Comparison of ENCODE assay signal across 9 mouse cellular contexts in genomic region chr15:101410775-101411174, GRCm38 (mm10). TPM values are rescaled to one million over a fixed set of nuclear protein-coding genes. Genes with fewer than 3 reads are reported as not detected.
DNase-seq lines count a peak whose midpoint lies in the region; ATAC-seq and TF ChIP-seq lines count a peak whose summit lies in the region.
"Had no signal": no experiment of that assay in that cellular context is flagged by ENCODE, and none has a peak within 500 bp of the region (broad histone marks: within the 10 kb centered on the region; RNA-seq: fewer than 3 reads in every experiment).

Gene Krt7 (plus strand): TSS chr15:101411043.

- TF ChIP-seq CTCF in thymus, adult 2 months (IDR thresholded peaks at IDR 0.05; ENCODE audit: borderline replicate concordance, control insufficient read depth, extremely low read depth, insufficient read depth, low read length, poor library complexity): no peak
- no peak for TF ChIP-seq CTCF in stomach, postnatal 0 days (IDR thresholded peaks at IDR 0.05; ENCODE audit: low read depth)

- no peak for TF ChIP-seq EP300 in stomach, postnatal 0 days (optimal IDR thresholded peaks at IDR 0.05)

- H3K27me3 ChIP-seq in thymus, adult 2 months (ENCODE audit: control insufficient read depth, insufficient read depth, low read length): no peaks in the 10 kb centered on the region
- H3K27me3 ChIP-seq in intestine, embryonic 15.5 days (replicated peaks): no peaks in the 10 kb centered on the region; the same call in 1 of the 2 replicates
- peaks cover 38% of the 10 kb centered on the region for H3K27me3 ChIP-seq in limb, embryonic 13.5 days
- no peaks in the 10 kb centered on the region for H3K27me3 ChIP-seq in stomach, postnatal 0 days (ENCODE audit: control insufficient read depth, insufficient read depth, low read length)

- H3K9ac ChIP-seq in intestine, embryonic 15.5 days: peak within 1 kb of the TSS; percentile 50
- no peak within 1 kb of the TSS for H3K9ac ChIP-seq in limb, embryonic 13.5 days
- peak within 1 kb of the TSS; percentile 61 for H3K9ac ChIP-seq in stomach, postnatal 0 days (ENCODE audit: low read length)

- H3K4me2 ChIP-seq in intestine, embryonic 15.5 days (replicated peaks): peak within 1 kb of the TSS; percentile 61
- peak within 1 kb of the TSS; percentile 47 for H3K4me2 ChIP-seq in limb, embryonic 13.5 days (replicated peaks)
- H3K4me2 ChIP-seq in stomach, postnatal 0 days (replicated peaks; ENCODE audit: low read depth): peak within 1 kb of the TSS; percentile 56

- H3K4me3 ChIP-seq in thymus, adult 2 months (ENCODE audit: control insufficient read depth, insufficient read depth, low read length): no peak within 1 kb of the TSS
- peak within 1 kb of the TSS; percentile 45 for H3K4me3 ChIP-seq in intestine, embryonic 15.5 days (replicated peaks)
- no peak within 1 kb of the TSS for H3K4me3 ChIP-seq in limb, embryonic 13.5 days
- peak within 1 kb of the TSS; percentile 36 for H3K4me3 ChIP-seq in stomach, postnatal 0 days (ENCODE audit: low read depth, low read length)

- H3K4me1 ChIP-seq in thymus, adult 2 months (replicated peaks; ENCODE audit: control insufficient read depth, insufficient read depth, low read length): peaks cover 7% of the 10 kb centered on the region; the same call in 1 of the 2 replicates
- peaks cover 19% of the 10 kb centered on the region for H3K4me1 ChIP-seq in intestine, embryonic 15.5 days (replicated peaks)
- peaks cover 35% of the 10 kb centered on the region for H3K4me1 ChIP-seq in limb, embryonic 13.5 days
- no peaks in the 10 kb centered on the region for H3K4me1 ChIP-seq in stomach, postnatal 0 days (replicated peaks; ENCODE audit: control insufficient read depth, insufficient read depth)

- no peaks in the 10 kb centered on the region for H3K36me3 ChIP-seq in thymus, adult 2 months (ENCODE audit: control insufficient read depth, insufficient read depth, low read length)
- H3K36me3 ChIP-seq in intestine, embryonic 15.5 days: no peaks in the 10 kb centered on the region
- no peaks in the 10 kb centered on the region for H3K36me3 ChIP-seq in limb, embryonic 13.5 days
- no peaks in the 10 kb centered on the region for H3K36me3 ChIP-seq in stomach, postnatal 0 days (ENCODE audit: control insufficient read depth, insufficient read depth, low read length)

- WGBS in thymus, adult 2 months: 12% methylated on average over 2 of the region's 2 CpGs
- WGBS in intestine, embryonic 15.5 days: 20% methylated on average over 2 of the region's 2 CpGs
- 35% methylated on average over 2 of the region's 2 CpGs for WGBS in limb, embryonic 13.5 days
- WGBS in stomach, postnatal 0 days: 32% methylated on average over 2 of the region's 2 CpGs

- TF ChIP-seq POLR2A in thymus, adult 2 months (IDR thresholded peaks at IDR 0.05; ENCODE audit: control insufficient read depth, extremely low read depth, insufficient read depth, low read length, poor library complexity): no peak

- H3K9me3 ChIP-seq in intestine, embryonic 15.5 days: no peaks in the 10 kb centered on the region
- no peaks in the 10 kb centered on the region for H3K9me3 ChIP-seq in limb, embryonic 13.5 days
- no peaks in the 10 kb centered on the region for H3K9me3 ChIP-seq in stomach, postnatal 0 days (ENCODE audit: control insufficient read depth, low read length)

- DNase-seq in thymus, adult 2 months: no peak
- DNase-seq in thymus, postnatal 10 days (ENCODE audit: low spot score in 2 of 2): no peak
- DNase-seq in stomach, postnatal 0 days (ENCODE audit: low spot score): peak; percentile 56
- no peak for DNase-seq in cerebellum, adult 9-10 months
- no peak for DNase-seq in right cerebral cortex, postnatal 4 days
- DNase-seq in left cerebral cortex, adult 11 months (ENCODE audit: low spot score): no peak
- DNase-seq: left cerebral cortex, postnatal 4 days had no signal

- no peak within 1 kb of the TSS for H3K27ac ChIP-seq in thymus, adult 2 months (ENCODE audit: control insufficient read depth, insufficient read depth, low read length)
- H3K27ac ChIP-seq in intestine, embryonic 15.5 days: peak within 1 kb of the TSS; percentile 70
- H3K27ac ChIP-seq in limb, embryonic 13.5 days: peak within 1 kb of the TSS; percentile 11; the same call in 1 of the 2 replicates
- H3K27ac ChIP-seq in stomach, postnatal 0 days (replicated peaks): peak within 1 kb of the TSS; percentile 77

- peak; percentile 73 for ATAC-seq in intestine, embryonic 15.5 days
- peak; percentile 46; the same call in 1 of the 2 replicates for ATAC-seq in limb, embryonic 13.5 days (ENCODE audit: low FRiP score, low read depth)
- ATAC-seq in stomach, postnatal 0 days (ENCODE audit: low FRiP score, low TSS enrichment): peak; percentile 61

RNA-seq across cellular contexts. Expression of gene Krt7, which starts in this region (rescaled TPM):
- 20.8 and 28.3 TPM in 2 replicates for polyA plus RNA-seq in thymus, adult 2 months (2012; rRNA removed)
- 134 and 137 TPM in 2 replicates for polyA plus RNA-seq in intestine, embryonic 15.5 days (2015; fragmentation: Nextera tagmentation; extraction: Ambion mirVana)
- 23.2 and 24.4 TPM in 2 replicates for polyA plus RNA-seq in limb, embryonic 13.5 days (2015; fragmentation: Nextera tagmentation; extraction: Ambion mirVana)
- polyA plus RNA-seq in stomach, postnatal 0 days (2015; fragmentation: Nextera tagmentation; extraction: Ambion mirVana): 191 and 207 TPM in 2 replicates

Comparison
In these comparisons a context has a peak if more than half of its experiments do, and no peak if none do; other contexts are left out.
1. H3K4me3 ChIP-seq: peak in intestine, embryonic 15.5 days (single experiment) and stomach, postnatal 0 days (single experiment); none in thymus, adult 2 months (single experiment) and limb, embryonic 13.5 days (single experiment).
2. Peak in every context shown above with its lines, with median percentiles within 50 percentile points of each other: ATAC-seq and H3K4me2 ChIP-seq.